Mouse (Mus musculus) lung, postnatal 14 days (tissue): ENCODE data around the gene Prim2.

Source experiments
- DNase-seq: peaks from one replicate; pipeline ENCODE4 v3.0.0; 2021

Prim2 gene

GRCm38 (mm10) chr1:33471069-33471468 lies 198.5 kb downstream of the Prim2 start:
- no peak for DNase-seq

- no peak for DNase-seq
Observed at GRCm38 (mm10) chr1:33470222-33470621, 199.4 kb downstream of the Prim2 start.

GRCm38 (mm10) chr1:33464234-33464633 lies 205.4 kb downstream of the Prim2 start:
- DNase-seq: no peak

GRCm38 (mm10) chr1:33460703-33461102 lies 208.9 kb downstream of the Prim2 start:
- no peak for DNase-seq

- DNase-seq: no peak
Observed at GRCm38 (mm10) chr1:33460262-33460661, 209.3 kb downstream of the Prim2 start.

GRCm38 (mm10) chr1:33458950-33459349 lies 210.6 kb downstream of the Prim2 start:
- DNase-seq: no peak

- DNase-seq: no peak
Observed at GRCm38 (mm10) chr1:33454251-33454650, 215.3 kb downstream of the Prim2 start.

GRCm38 (mm10) chr1:33453299-33453698 lies 216.3 kb downstream of the Prim2 start:
- DNase-seq: no peak

GRCm38 (mm10) chr1:33447179-33447578 lies 222.4 kb downstream of the Prim2 start:
- DNase-seq: no peak

- DNase-seq: no peak
Observed at GRCm38 (mm10) chr1:33436167-33436566, 233.4 kb downstream of the Prim2 start.
